Mouse (Mus musculus): Measurements from ENCODE around the gene Map4k1.

DNA sequence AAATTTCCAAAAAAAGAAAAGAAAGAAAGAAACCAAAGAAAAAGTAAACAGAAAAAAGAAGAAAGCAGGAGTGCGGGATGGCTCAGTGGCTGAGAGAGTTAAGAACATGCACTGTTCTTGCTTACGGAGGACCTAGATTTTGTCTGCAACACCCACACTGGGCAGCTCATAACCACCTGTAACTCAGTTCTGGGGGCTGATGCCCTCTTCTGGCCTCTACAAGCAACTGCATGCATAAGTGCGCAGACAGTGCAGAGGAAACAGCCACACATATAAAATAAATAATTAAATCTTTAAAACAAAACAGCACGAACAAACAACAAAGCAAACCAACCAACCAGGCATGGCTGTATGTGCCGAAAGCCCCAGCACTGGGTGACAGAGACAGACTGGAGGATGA is 50.8 kb downstream of the Map4k1 start:
- TF ChIP-seq POLR2A (IDR thresholded peaks at IDR 0.05; ENCODE audit: borderline replicate concordance, low read depth, low read length) (no peak), CTCF (IDR thresholded peaks at IDR 0.05; ENCODE audit: low read depth, low read length) (peak; percentile 28; the same call in 1 of the 2 replicates)
